Mouse (Mus musculus) CH12.LX (cell line): Measurements from ENCODE around the gene Tmem108.

Experiments used
- CHD2 ChIP-seq: IDR thresholded peaks from 2 replicates; pipeline ENCODE4 v1.6.1; 2011; ENCODE audit warnings: low read length, improper control_type of control experiment
- CTCF ChIP-seq, 2 experiments: IDR thresholded peaks in 1 of 2; conservative IDR thresholded peaks in 1 of 2; 2 replicates each; pipeline ENCODE4 v1.5.1; 2011 to 2012; ENCODE audit warnings: low read depth in 2 of 2, low read length in 2 of 2, improper control_type of control experiment in 1 of 2, inconsistent platforms in 1 of 2, mild to moderate bottlenecking in 1 of 2, moderate library complexity in 1 of 2
- HCFC1 ChIP-seq: IDR thresholded peaks from 2 replicates; pipeline ENCODE4 v1.6.1; 2012; ENCODE audit warnings: low read depth, mild to moderate bottlenecking, inconsistent platforms, low read length, improper control_type of control experiment
- MAFK ChIP-seq: IDR thresholded peaks from 2 replicates; pipeline ENCODE4 v1.6.1; 2011; ENCODE audit warnings: low read length, improper control_type of control experiment; ENCODE audit not compliant: insufficient replicate concordance
- POLR2A ChIP-seq: IDR thresholded peaks from 2 replicates; pipeline ENCODE4 v1.6.1; 2011; ENCODE audit warnings: low read depth, mild to moderate bottlenecking, improper control_type of control experiment, low read length
- ZC3H11A ChIP-seq: IDR thresholded peaks from 2 replicates; pipeline ENCODE4 v1.6.1; 2012; ENCODE audit warnings: low read depth, mild to moderate bottlenecking, inconsistent platforms, low read length, improper control_type of control experiment
- ZKSCAN1 ChIP-seq: IDR thresholded peaks from 2 replicates; pipeline ENCODE4 v1.6.1; 2012; ENCODE audit warnings: low read depth, inconsistent platforms, low read length, improper control_type of control experiment, borderline replicate concordance

GRCm38 (mm10) chr9:103637451-103637850 is 124.2 kb downstream of the Tmem108 start:
- no peak for TF ChIP-seq HCFC1
- no peak for TF ChIP-seq POLR2A
- TF ChIP-seq CTCF (conservative IDR thresholded peaks at IDR 0.05 in 1 of 2, IDR thresholded peaks at IDR 0.05 in 1 of 2; ENCODE audit: low read depth in 2 of 2, low read length in 2 of 2): no peak
- no peak for TF ChIP-seq MAFK
- TF ChIP-seq ZC3H11A: no peak
- TF ChIP-seq CHD2: no peak
- no peak for TF ChIP-seq ZKSCAN1
